Mouse (Mus musculus): ENCODE results near the gene Vmn1r4. TPM values are rescaled to one million over a fixed set of nuclear protein-coding genes. Genes with fewer than 3 reads are reported as not detected.

Vmn1r4 gene
- 0.64 and 0.93 TPM in 2 replicates for polyA plus RNA-seq (2014; fragmentation: Nextera tagmentation; extraction: Ambion mirVana)

DNA sequence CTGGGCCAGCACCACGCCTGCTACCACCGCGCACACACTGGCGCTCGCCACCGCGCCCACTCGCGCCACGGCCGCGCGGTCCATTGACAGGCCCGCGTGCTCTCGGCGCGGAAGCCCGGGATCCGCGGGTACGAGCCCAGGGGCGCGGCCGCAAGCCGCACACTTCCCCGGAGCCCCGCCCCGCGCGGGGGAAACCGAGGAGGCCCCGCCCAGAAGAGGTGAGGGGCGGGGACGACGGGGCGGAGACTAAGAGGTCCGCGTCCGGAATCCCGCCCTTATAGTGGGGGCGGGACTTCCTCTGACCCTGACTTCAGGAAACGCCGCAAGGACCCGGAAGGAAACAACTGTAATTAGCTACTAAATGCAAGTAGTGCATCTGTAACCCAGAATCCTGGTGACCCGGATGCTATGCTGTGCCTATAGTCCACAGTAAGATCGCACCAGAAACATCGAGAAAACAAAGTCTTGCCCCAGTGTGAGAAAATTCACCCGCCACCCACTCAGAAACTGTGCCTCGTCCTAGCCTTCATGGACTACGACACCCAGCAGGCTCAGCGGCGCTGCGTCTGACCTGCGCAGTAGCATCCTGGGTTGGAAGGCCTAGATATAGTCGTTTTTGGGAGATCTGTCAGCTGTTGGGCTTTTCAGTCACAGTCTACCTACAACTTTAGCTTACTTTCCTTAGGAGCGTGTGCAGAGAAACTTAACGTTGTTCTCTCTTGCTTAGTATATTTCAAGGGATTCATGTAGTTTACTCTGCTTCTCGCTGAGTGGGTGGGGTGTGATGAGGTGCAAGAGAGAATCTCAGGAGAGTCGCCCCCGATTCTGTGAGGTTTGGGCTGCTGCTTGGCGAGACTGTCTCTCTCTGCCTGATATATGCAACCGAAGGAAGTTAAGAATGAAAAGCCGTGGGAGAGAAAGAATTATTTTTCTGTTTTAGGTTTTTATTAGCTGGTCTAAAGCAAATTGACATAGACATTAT is at the start of gene Vmn1r4, which contains the start of gene Nt5c3:
Vmn1r4 (plus strand) TSS at position 290 of the 982 bp plus-strand sequence.
Nt5c3 (minus strand) TSS at position 207 of the 982 bp plus-strand sequence.
- Histone ChIP-seq H3K4me2 (ENCODE audit: low read depth, low read length) (peak within 1 kb of the TSS; percentile 61), H3K27ac (ENCODE audit: low read depth, low read length) (peak within 1 kb of the TSS; percentile 80), H3K4me3 (ENCODE audit: low read depth, low read length) (peak within 1 kb of the TSS; percentile 69), H3K9ac (replicated peaks; ENCODE audit: low read depth, low read length) (peak within 1 kb of the TSS; percentile 72), H3K36me3 (ENCODE audit: control insufficient read depth, insufficient read depth, low read length) (no peaks in the 10 kb centered on the region), H3K9me3 (ENCODE audit: control insufficient read depth, low read length) (no peaks in the 10 kb centered on the region), H3K27me3 (ENCODE audit: control insufficient read depth, insufficient read depth, low read length) (no peaks in the 10 kb centered on the region), H3K4me1 (ENCODE audit: control insufficient read depth, insufficient read depth, low read length) (peaks cover 10% of the 10 kb centered on the region; the same call in 1 of the 2 replicates)
- WGBS = 3% methylated on average over 63 of the region's 64 CpGs
- peak; percentile 98 for ATAC-seq (ENCODE audit: low read depth)

DNA sequence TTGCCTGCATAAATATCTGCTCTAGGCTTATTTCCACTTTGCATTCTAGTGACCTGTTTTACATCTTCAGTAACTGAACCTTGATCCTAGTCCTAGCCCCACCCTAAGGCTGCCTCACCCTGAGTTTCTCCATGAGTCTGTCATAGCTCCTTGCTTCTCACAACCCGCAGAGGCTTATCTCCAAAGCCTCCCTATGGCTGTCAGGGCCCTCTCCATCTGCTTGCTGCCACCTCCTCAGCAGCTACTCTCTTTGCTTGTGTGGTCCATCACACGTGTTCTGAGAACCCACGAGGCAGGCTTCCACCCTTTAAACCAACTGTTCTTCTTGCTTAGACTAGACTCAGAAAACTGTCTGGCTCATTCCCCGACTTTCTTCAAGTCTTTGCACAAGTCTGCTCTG is 46.9 kb upstream of the Vmn1r4 start:
- Histone ChIP-seq H3K27me3 (ENCODE audit: control insufficient read depth, insufficient read depth, low read length) (no peaks in the 10 kb centered on the region), H3K4me1 (ENCODE audit: control insufficient read depth, insufficient read depth, low read length) (no peaks in the 10 kb centered on the region), H3K9ac (replicated peaks; ENCODE audit: low read depth, low read length) (no peak overlapping the region), H3K4me3 (ENCODE audit: low read depth, low read length) (no peak overlapping the region), H3K36me3 (ENCODE audit: control insufficient read depth, insufficient read depth, low read length) (0 out of 2 replicates have a peak, but pooled peaks cover 10% of the 10 kb centered on the region), H3K9me3 (ENCODE audit: control insufficient read depth, low read length) (no peaks in the 10 kb centered on the region), H3K27ac (ENCODE audit: low read depth, low read length) (no peak overlapping the region), H3K4me2 (ENCODE audit: low read depth, low read length) (no peak overlapping the region)
- WGBS = 90% methylated on average over 4 of the region's 4 CpGs
- ATAC-seq (ENCODE audit: low read depth) = no peak

DNA sequence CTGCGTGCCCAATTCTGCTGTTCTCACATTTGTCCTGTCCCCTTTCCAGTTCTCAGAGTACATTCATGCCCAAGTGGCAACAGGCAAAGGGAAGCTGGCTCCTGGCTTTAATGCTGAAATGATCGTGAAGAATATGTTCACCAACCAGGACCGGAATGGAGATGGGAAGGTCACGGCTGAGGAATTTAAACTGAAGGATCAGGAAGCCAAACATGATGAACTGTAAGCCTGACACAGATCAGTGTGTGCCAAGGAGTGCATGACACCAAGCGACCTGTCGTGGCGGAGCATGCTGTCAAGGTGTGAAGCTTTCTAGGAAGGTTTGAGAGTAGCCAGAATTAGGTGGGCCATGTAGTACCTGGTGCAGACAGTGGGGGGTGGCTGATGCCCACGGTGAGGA is 45.8 kb upstream of the Vmn1r4 start:
- 96% methylated on average over 8 of the region's 8 CpGs for WGBS
- no peak for ATAC-seq (ENCODE audit: low read depth)

DNA sequence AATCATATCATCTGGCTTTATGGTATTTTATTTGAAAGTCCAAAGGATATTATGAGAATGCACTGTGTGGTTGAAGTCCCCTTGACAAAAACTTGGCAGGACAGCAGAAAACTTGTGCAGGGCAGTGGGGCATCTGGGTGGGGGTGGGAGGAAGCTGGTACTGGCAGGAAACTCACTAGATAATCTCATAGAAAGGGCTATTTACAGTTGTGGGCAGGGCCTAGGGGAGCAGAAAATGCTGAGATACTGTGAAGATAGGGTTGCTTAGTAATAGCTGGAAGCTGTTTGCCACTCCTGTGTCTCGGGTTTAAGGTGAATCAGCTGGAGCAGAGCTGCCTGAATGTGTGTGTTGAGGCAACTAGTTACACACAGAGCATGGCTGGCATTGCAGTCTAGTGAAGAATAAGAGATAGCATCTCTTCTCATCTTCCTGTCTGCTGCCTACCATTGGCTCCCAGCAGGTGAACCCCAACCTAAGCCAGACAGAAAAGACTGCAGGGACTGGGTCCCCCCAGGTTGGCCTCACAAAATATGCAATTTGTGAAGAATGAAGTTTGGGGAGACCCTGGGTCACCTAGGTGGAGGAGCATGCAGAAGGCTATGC is 44.4 kb upstream of the Vmn1r4 start:
- H3K4me3 ChIP-seq (ENCODE audit: low read depth, low read length) = no peak overlapping the region
- no peak overlapping the region for H3K27ac ChIP-seq (ENCODE audit: low read depth, low read length)
- no peak overlapping the region for H3K4me2 ChIP-seq (ENCODE audit: low read depth, low read length)
- H3K27me3 ChIP-seq (ENCODE audit: control insufficient read depth, insufficient read depth, low read length) = no peaks in the 10 kb centered on the region
- H3K9ac ChIP-seq (replicated peaks; ENCODE audit: low read depth, low read length) = no peak overlapping the region
- ATAC-seq (ENCODE audit: low read depth) = no peak
- WGBS = 92% methylated on average over 1 of the region's 1 CpGs
- no peaks in the 10 kb centered on the region for H3K4me1 ChIP-seq (ENCODE audit: control insufficient read depth, insufficient read depth, low read length)
- H3K36me3 ChIP-seq (ENCODE audit: control insufficient read depth, insufficient read depth, low read length) = 0 out of 2 replicates have a peak, but pooled peaks cover 14% of the 10 kb centered on the region
- no peaks in the 10 kb centered on the region for H3K9me3 ChIP-seq (ENCODE audit: control insufficient read depth, low read length)

More for the DNA sequence above, 45.8 kb upstream of the Vmn1r4 start:
- H3K4me2 ChIP-seq (ENCODE audit: low read depth, low read length) = no peak overlapping the region
- H3K27me3 ChIP-seq (ENCODE audit: control insufficient read depth, insufficient read depth, low read length) = no peaks in the 10 kb centered on the region
- no peak overlapping the region for H3K27ac ChIP-seq (ENCODE audit: low read depth, low read length)
- no peaks in the 10 kb centered on the region for H3K9me3 ChIP-seq (ENCODE audit: control insufficient read depth, low read length)
- H3K4me3 ChIP-seq (ENCODE audit: low read depth, low read length) = no peak overlapping the region
- H3K36me3 ChIP-seq (ENCODE audit: control insufficient read depth, insufficient read depth, low read length) = 0 out of 2 replicates have a peak, but pooled peaks cover 14% of the 10 kb centered on the region
- no peaks in the 10 kb centered on the region for H3K4me1 ChIP-seq (ENCODE audit: control insufficient read depth, insufficient read depth, low read length)
- no peak overlapping the region for H3K9ac ChIP-seq (replicated peaks; ENCODE audit: low read depth, low read length)

DNA sequence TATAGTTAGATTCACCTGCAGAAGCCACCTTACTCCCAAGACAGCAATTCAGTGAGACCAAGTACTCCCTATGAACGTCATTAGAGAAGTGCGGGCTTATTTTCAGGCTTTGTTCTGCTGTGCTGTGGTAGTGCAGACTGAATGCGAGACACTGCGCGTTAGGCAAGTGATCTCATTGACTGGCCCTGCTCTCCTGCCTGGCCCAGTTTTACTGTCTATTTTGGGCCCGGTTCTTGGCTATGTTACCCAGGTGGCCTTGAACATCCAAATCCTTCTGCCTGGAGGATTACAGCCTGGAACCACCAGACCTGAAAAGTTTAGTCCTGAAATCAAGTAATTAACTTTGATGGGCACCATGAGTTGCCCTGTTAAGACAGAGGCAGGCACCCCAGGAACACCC is 35.3 kb upstream of the Vmn1r4 start:
- H3K4me1 ChIP-seq (ENCODE audit: control insufficient read depth, insufficient read depth, low read length) = no peaks in the 10 kb centered on the region
- ATAC-seq (ENCODE audit: low read depth) = no peak
- H3K27ac ChIP-seq (ENCODE audit: low read depth, low read length) = no peak overlapping the region
- H3K9me3 ChIP-seq (ENCODE audit: control insufficient read depth, low read length) = no peaks in the 10 kb centered on the region
- H3K4me2 ChIP-seq (ENCODE audit: low read depth, low read length) = no peak overlapping the region
- WGBS = 91% methylated on average over 6 of the region's 6 CpGs
- no peak overlapping the region for H3K4me3 ChIP-seq (ENCODE audit: low read depth, low read length)
- peaks cover 32% of the 10 kb centered on the region for H3K36me3 ChIP-seq (ENCODE audit: control insufficient read depth, insufficient read depth, low read length)
- H3K9ac ChIP-seq (replicated peaks; ENCODE audit: low read depth, low read length) = no peak overlapping the region
- H3K27me3 ChIP-seq (ENCODE audit: control insufficient read depth, insufficient read depth, low read length) = no peaks in the 10 kb centered on the region

DNA sequence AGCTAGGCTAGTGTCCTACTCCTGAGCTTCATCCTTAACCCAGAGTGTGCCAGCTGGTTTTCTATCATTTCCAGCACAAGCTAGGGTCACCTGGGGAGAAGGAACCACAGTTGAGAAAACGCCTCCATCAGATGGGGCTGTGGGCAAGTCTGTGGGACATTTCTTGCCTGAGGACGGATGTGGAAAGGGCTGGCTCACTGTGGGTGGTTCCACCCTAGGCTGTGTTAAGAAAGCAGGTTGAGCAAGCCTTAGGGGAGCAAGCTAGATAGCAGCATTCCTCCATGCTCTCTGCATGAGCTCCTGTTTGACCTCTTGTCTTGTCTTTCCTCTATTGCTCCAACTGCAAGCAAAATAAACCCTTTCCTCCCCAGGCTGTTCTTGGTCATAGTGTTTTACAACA is 33.1 kb upstream of the Vmn1r4 start:
- no peak for ATAC-seq (ENCODE audit: low read depth)
- 92% methylated on average over 2 of the region's 2 CpGs for WGBS

DNA sequence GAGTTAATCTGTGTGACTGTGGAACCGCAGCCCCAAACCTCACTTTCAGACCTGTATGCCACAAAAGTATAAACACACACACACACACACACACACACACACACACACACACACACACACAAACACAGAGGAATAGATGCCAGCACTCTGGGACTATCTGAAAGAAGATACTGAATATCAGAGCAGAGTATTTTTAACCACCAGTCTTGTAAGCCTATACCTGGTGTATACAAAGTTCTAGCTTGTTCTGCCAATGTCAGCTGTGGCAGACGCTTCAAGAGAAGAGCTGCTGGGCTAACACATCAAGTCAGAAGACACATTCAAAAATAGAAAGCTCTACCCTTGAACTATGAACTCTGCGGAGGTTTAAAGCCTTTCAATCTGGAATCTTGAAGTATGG is 24.2 kb upstream of the Vmn1r4 start:
- H3K4me1 ChIP-seq (ENCODE audit: control insufficient read depth, insufficient read depth, low read length) = peaks cover 14% of the 10 kb centered on the region
- H3K4me2 ChIP-seq (ENCODE audit: low read depth, low read length) = no peak overlapping the region
- H3K9me3 ChIP-seq (ENCODE audit: control insufficient read depth, low read length) = no peaks in the 10 kb centered on the region
- no peak overlapping the region for H3K9ac ChIP-seq (replicated peaks; ENCODE audit: low read depth, low read length)
- no peak overlapping the region for H3K27ac ChIP-seq (ENCODE audit: low read depth, low read length)
- 88% methylated on average over 3 of the region's 3 CpGs for WGBS
- no peak for ATAC-seq (ENCODE audit: low read depth)
- no peaks in the 10 kb centered on the region for H3K36me3 ChIP-seq (ENCODE audit: control insufficient read depth, insufficient read depth, low read length)
- no peak overlapping the region for H3K4me3 ChIP-seq (ENCODE audit: low read depth, low read length)
- H3K27me3 ChIP-seq (ENCODE audit: control insufficient read depth, insufficient read depth, low read length) = no peaks in the 10 kb centered on the region

More for the DNA sequence above, 33.1 kb upstream of the Vmn1r4 start:
- peaks cover 32% of the 10 kb centered on the region for H3K36me3 ChIP-seq (ENCODE audit: control insufficient read depth, insufficient read depth, low read length)
- no peaks in the 10 kb centered on the region for H3K9me3 ChIP-seq (ENCODE audit: control insufficient read depth, low read length)
- H3K27ac ChIP-seq (ENCODE audit: low read depth, low read length) = no peak overlapping the region
- no peak overlapping the region for H3K4me2 ChIP-seq (ENCODE audit: low read depth, low read length)
- H3K4me3 ChIP-seq (ENCODE audit: low read depth, low read length) = no peak overlapping the region
- H3K27me3 ChIP-seq (ENCODE audit: control insufficient read depth, insufficient read depth, low read length) = no peaks in the 10 kb centered on the region
- H3K9ac ChIP-seq (replicated peaks; ENCODE audit: low read depth, low read length) = no peak overlapping the region
- no peaks in the 10 kb centered on the region for H3K4me1 ChIP-seq (ENCODE audit: control insufficient read depth, insufficient read depth, low read length)

DNA sequence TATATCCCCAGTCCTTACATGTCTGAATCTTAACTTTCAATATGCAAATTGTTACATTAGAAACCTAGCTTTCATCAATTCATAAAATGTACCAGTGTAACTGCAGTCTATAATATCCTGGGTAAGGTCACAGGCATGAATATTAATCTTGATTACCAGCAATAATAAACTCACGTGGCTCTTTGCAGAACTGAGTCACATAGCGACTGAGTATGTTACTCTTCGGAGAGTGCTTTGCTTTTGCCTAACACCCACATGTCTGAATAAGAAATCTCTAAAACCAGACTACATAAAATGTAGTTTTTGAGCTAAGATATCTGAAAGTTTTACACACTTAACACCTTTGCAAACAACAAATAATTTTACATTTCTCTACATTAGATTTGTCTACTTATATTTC is 22.5 kb upstream of the Vmn1r4 start:
- ATAC-seq (ENCODE audit: low read depth) = no peak
- Histone ChIP-seq H3K36me3 (ENCODE audit: control insufficient read depth, insufficient read depth, low read length) (no peaks in the 10 kb centered on the region), H3K9ac (replicated peaks; ENCODE audit: low read depth, low read length) (no peak overlapping the region), H3K4me1 (ENCODE audit: control insufficient read depth, insufficient read depth, low read length) (peaks cover 18% of the 10 kb centered on the region), H3K27ac (ENCODE audit: low read depth, low read length) (no peak overlapping the region), H3K9me3 (ENCODE audit: control insufficient read depth, low read length) (no peaks in the 10 kb centered on the region), H3K4me3 (ENCODE audit: low read depth, low read length) (no peak overlapping the region), H3K27me3 (ENCODE audit: control insufficient read depth, insufficient read depth, low read length) (no peaks in the 10 kb centered on the region), H3K4me2 (ENCODE audit: low read depth, low read length) (no peak overlapping the region)
- 68% methylated on average over 3 of the region's 3 CpGs for WGBS

Measured in neural tube, embryonic 14.5 days (tissue).